Mouse (Mus musculus) mammary gland, adult 2 months (tissue): Measurements from ENCODE around the gene Cc2d1b. TPM values are rescaled to one million over a fixed set of nuclear protein-coding genes. Genes with fewer than 3 reads are reported as not detected.

ENCODE experiments used
- polyA plus RNA-seq: library from polyadenylated mRNA; depleted of rRNA; stranded (reverse); fragments of >200 nt; gene quantifications from 2 replicates; pipeline ENCODE4 v1.2.3, GENCODE M21; 2012; ENCODE audit warnings: low replicate concordance; rRNA removed

The Cc2d1b gene
- polyA plus RNA-seq: 30.7 and 34.0 TPM in 2 replicates

DNA sequence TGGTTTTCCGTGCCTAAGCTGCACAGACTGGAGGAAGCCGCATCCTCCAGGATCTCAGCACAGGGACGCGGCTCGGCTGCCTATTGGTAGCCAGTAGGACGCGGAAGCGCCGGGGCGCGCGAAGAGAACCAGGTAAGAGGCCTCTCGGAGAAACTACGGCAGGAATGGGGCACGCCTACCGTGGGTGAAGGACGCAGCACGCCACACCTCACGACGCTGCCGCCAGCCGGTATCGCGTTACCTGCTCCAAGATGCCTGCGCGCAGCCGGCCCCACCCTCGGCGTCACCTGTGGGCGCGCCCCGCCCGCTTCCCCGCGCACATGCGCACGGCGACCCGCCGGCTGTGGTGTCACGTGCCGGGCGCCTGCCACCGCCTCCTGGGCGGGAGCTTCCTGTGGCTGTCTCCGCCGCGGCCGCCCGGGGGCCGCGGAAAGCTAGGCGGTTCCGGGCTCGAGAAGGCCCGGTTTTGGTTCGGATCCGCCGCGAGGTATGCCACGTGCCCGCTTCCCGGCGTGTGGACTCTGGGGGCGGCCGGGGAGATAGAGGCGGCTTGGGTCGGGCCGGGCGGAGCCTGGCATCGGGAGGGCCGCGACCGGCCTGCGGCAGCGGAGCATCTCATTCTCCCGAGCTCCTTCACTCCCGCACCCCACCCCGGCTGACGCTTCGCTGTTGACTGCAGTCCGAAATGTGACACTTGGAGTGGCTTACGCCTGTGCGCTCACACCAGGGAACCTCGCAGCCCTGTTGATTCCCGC, at the start of gene Cc2d1b:
Gene Cc2d1b, plus strand, starts transcription at position 354 of the 755 bp plus-strand sequence.

DNA sequence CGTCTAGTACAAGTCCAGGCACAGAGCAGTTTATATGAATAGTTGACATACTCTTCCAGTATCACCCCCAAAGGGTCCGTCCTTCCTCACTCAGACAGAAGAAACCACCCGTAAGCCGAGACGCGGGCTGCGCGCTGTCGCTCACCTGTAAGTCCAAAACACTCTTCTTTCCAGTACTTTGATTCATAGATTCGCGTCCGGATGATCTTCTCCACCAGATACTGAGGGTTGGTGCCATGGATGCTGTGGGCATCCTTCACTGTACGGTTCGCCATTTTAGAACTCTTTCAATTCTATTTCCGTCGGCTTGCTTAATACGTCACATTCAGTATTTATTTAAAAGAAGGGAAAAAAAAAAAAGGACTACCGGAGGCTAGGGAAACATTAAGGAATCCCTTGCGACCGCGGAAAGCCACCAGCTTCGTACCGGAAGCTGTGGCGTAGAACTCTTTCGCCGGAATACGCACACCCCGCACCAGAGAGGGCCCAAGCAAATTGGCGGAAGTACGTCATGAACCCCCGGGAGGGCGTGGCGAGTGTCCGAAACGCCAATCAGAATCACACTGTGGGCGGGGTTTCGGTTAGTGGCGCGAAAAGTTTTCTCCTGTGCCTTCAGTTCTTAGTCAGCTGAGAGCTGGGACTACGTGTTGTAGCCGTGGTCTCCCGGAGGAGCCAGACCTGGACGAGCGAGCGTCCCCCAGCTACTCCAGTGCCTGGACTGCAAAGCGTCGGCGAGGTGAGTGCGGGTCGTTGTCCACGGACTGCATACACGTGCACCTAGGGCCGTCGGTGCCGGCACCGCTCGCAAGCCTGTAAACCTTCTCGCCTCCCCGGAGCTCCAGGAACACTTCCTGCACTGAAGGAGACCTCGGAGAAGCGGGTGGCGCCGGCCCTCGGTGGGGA, 40.6 kb upstream of the Cc2d1b start, which contains the start of the genes Prpf38a and Orc1:
Gene Prpf38a, minus strand, starts transcription at position 497 of the 903 bp plus-strand sequence.
Gene Orc1, plus strand, starts transcription at position 584 of the 903 bp plus-strand sequence.

Other genes starting within 250 kb of the Cc2d1b start
- not detected in 2 replicates for gene Shisal2a, start 236.6 kb upstream of the Cc2d1b start, polyA plus RNA-seq
- 23.9 and 33.6 TPM in 2 replicates for gene Gpx7, start 213.0 kb upstream of the Cc2d1b start, polyA plus RNA-seq
- gene Tut4, start 160.5 kb upstream of the Cc2d1b start, polyA plus RNA-seq: 43.5 and 52.0 TPM in 2 replicates
- gene Prpf38a, start 40.6 kb upstream of the Cc2d1b start, polyA plus RNA-seq: 2.0 and 4.0 TPM in 2 replicates
- 0.11 and 0.17 TPM in 2 replicates for gene Orc1, start 40.5 kb upstream of the Cc2d1b start, polyA plus RNA-seq
- gene 3110021N24Rik, start 99.7 kb downstream of the Cc2d1b start, polyA plus RNA-seq: 0.11 TPM in 1 of 2 replicates, not detected in the other
- 3.3 and 6.3 TPM in 2 replicates for gene Zfyve9, start 160.9 kb downstream of the Cc2d1b start, polyA plus RNA-seq
- gene Btf3l4, start 213.7 kb downstream of the Cc2d1b start, polyA plus RNA-seq: 9.9 and 18.9 TPM in 2 replicates
- gene Txndc12, start 214.7 kb downstream of the Cc2d1b start, polyA plus RNA-seq: 9.5 and 16.8 TPM in 2 replicates
- 31.3 and 49.9 TPM in 2 replicates for gene Kti12, start 227.8 kb downstream of the Cc2d1b start, polyA plus RNA-seq
- gene A730015C16Rik, start 228.7 kb downstream of the Cc2d1b start, polyA plus RNA-seq: 0.13 and 0.22 TPM in 2 replicates